20 mouse cellular contexts compared by ENCODE assay signal in the genomic region with DNA sequence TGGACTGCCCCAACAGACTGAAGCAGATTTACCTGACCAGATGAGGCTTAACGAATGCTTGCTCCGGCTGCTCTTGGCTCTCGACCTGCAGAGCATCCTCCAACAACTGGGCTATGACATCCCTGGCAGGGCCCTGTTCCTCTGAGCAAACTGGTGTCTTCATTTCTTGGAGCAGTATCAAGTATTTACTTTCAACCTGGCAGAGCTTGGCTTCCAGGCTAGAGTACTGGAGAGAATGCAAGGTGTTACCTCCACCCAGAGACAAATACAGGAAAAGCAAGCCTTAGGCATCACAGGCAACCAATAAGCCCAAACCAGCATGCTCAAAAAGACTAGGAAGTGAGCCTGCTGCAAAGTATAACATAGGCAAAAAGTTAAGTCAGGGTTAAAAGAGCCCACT. TPM values are rescaled to one million over a fixed set of nuclear protein-coding genes. Genes with fewer than 3 reads are reported as not detected.
"Had no signal": no experiment of that assay in that cellular context is flagged by ENCODE, and none has a peak within 500 bp of the region (broad histone marks: within the 10 kb centered on the region; RNA-seq: fewer than 3 reads in every experiment).

No protein-coding gene starts in this region.

- H3K9ac ChIP-seq: lung, embryonic 14.5 days; midbrain, embryonic 12.5 days; neural tube, embryonic 13.5 days; neural tube, embryonic 15.5 days had no signal

- H3K4me1 ChIP-seq: midbrain, embryonic 10.5 days; midbrain, embryonic 12.5 days; neural tube, embryonic 13.5 days; neural tube, embryonic 15.5 days had no signal

- DNase-seq: lung, embryonic 14.5 days; lung, postnatal 10 days; lung, postnatal 4 days; midbrain, embryonic 14.5 days; retina, postnatal 1 day; right cerebral cortex, adult 18-20 months; right cerebral cortex, postnatal 25 days; right cerebral cortex, postnatal 4 days; spleen, adult 18-20 months; thymus, adult 18-20 months; thymus, postnatal 14 days; thymus, postnatal 36 days had no signal

- H3K9me3 ChIP-seq: midbrain, embryonic 10.5 days; midbrain, embryonic 12.5 days; neural tube, embryonic 13.5 days; neural tube, embryonic 15.5 days had no signal

- H3K27ac ChIP-seq: midbrain, embryonic 10.5 days; midbrain, embryonic 12.5 days; neural tube, embryonic 13.5 days; neural tube, embryonic 15.5 days had no signal

- H3K4me3 ChIP-seq: midbrain, embryonic 10.5 days; midbrain, embryonic 12.5 days; myocyte; neural tube, embryonic 13.5 days; neural tube, embryonic 15.5 days had no signal

- H3K4me2 ChIP-seq: lung, embryonic 14.5 days; midbrain, embryonic 12.5 days; neural tube, embryonic 13.5 days; neural tube, embryonic 15.5 days had no signal

- ATAC-seq: midbrain, embryonic 16.5 days had no signal

- H3K27me3 ChIP-seq: midbrain, embryonic 12.5 days; neural tube, embryonic 13.5 days; neural tube, embryonic 15.5 days had no signal

RNA-seq across cellular contexts. Expression of gene Adamts7, which starts 59.4 kb away (rescaled TPM):
- total RNA-seq: megakaryocyte, adult 5-6 weeks; megakaryocyte-erythroid progenitor cell, adult 5-6 weeks had no signal
